Mouse (Mus musculus): ENCODE data around the gene P2rx7. TPM values are rescaled to one million over a fixed set of nuclear protein-coding genes. Genes with fewer than 3 reads are reported as not detected.
"Not testable (repeated sequence)": the region's sequence is repeated elsewhere in the genome, so short reads cannot be mapped to it uniquely, and the experiment has no call there.

Gene P2rx7
- polyA plus RNA-seq, 1 experiment: not detected

DNA sequence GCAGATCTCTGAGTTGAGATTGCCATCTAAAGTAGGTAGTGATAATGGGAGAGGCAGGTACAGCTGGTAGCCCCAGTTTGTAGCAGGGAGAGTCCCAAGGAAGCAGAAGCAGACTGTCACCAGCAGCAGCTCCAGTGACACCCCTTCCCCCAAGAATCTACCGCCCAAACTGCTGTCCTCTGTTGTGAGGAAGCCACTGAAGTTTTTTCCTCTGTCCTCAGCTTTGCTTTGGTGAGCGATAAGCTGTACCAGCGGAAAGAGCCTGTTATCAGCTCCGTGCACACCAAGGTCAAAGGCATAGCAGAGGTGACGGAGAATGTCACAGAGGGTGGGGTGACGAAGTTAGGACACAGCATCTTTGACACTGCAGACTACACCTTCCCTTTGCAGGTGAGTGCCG, 8.8 kb downstream of the P2rx7 start:
- H3K27ac ChIP-seq (ENCODE audit: insufficient read depth, low read depth, low read length): peak overlapping the region; percentile 63
- 80% methylated on average over 7 of the region's 7 CpGs for WGBS
- TF ChIP-seq CTCF (IDR thresholded peaks at IDR 0.05; ENCODE audit: insufficient read depth, low read depth, low read length) (no peak), POLR2A (IDR thresholded peaks at IDR 0.05; ENCODE audit: insufficient read depth, low read depth, low read length) (no peak)
- H3K4me3 ChIP-seq (ENCODE audit: insufficient read depth, low read depth, low read length): no peak overlapping the region
- H3K4me1 ChIP-seq (ENCODE audit: control insufficient read depth, insufficient read depth, low read length): peaks cover 41% of the 10 kb centered on the region

DNA sequence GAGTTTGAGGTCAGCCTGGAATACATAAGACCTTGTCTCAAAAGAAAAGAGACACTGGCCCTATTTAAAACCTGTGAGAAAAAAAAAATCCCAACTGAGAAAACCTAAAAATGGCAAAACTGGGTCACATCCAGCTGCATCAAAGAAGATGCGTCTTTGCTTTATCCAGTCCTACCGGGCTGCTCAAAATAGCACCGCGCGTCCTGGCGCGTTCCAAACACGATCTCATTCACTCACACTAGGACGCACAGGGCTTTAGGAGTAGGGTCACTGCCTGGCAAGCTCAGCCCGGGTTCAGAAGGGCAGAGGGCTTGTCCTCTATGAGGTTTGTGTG, 9.4 kb downstream of the P2rx7 start:
- 18% methylated on average over 10 of the region's 10 CpGs for WGBS
- peaks cover 38% of the 10 kb centered on the region for H3K4me1 ChIP-seq (ENCODE audit: control insufficient read depth, insufficient read depth, low read length)
- TF ChIP-seq POLR2A (IDR thresholded peaks at IDR 0.05; ENCODE audit: insufficient read depth, low read depth, low read length): no peak
- no peak for TF ChIP-seq CTCF (IDR thresholded peaks at IDR 0.05; ENCODE audit: insufficient read depth, low read depth, low read length)
- no peak overlapping the region for H3K4me3 ChIP-seq (ENCODE audit: insufficient read depth, low read depth, low read length)
- H3K27ac ChIP-seq (ENCODE audit: insufficient read depth, low read depth, low read length): peak overlapping the region; percentile 63

DNA sequence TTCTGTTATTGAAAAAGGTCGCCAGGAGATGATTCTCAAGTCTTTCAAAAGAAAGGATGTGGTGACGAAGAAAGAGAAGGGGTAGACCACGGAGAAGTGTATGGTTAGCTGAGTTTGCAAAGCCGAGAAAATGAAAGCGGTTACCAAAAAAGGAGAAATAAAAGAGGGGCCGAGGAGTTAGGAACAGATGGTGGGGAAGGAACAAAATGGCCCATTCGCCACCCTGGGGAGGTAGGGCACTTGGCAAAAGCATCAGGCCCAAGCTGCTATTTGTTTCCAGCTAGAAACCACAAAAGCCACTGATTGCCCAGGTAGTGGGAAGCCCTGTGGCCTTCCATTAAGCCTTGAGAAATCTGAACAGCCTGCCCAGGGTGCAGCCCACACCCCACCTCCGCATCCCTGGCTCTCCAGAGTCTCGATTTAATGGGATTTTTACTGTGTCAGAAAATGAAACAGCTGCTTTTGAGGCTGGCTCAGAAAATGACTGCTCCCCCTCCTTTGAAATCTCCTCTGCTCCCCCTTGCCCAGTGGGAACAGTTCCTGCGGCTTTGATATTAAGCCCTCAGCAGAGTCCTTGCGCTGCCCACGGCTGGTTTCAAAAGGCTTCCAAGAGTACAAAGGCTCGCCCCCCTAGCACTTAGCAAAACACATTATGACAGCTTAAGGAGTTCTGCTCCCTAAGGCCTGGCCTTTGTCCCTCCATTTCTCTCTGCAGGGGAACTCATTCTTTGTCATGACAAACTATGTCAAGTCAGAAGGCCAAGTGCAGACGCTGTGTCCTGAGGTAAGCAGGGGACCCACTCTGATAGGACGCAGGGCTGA, 9.9 kb downstream of the P2rx7 start:
- TF ChIP-seq CTCF (IDR thresholded peaks at IDR 0.05; ENCODE audit: insufficient read depth, low read depth, low read length): no peak
- TF ChIP-seq POLR2A (IDR thresholded peaks at IDR 0.05; ENCODE audit: insufficient read depth, low read depth, low read length): no peak
- no peak overlapping the region for H3K4me3 ChIP-seq (ENCODE audit: insufficient read depth, low read depth, low read length)
- H3K27ac ChIP-seq (ENCODE audit: insufficient read depth, low read depth, low read length): peak overlapping the region; percentile 5
- WGBS: 37% methylated on average over 15 of the region's 15 CpGs
- peaks cover 32% of the 10 kb centered on the region for H3K4me1 ChIP-seq (ENCODE audit: control insufficient read depth, insufficient read depth, low read length)

DNA sequence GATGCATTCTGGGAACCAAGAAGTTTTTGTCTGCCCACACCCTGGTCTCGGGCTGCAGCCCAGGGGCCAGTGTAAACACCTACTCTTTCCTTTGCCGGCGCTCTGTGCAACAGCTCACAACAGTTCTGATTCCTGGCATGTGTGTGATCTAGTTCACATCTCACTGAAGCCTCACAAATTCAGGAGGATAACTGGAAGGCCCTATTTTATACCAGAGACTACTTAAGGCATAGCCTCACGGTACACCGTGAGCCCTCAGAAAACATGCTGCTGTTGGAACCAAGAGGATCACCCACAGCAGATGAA, 10.5 kb downstream of the P2rx7 start:
- H3K27ac ChIP-seq (ENCODE audit: insufficient read depth, low read depth, low read length): no peak overlapping the region
- 66% methylated on average over 5 of the region's 5 CpGs for WGBS
- no peak for TF ChIP-seq CTCF (IDR thresholded peaks at IDR 0.05; ENCODE audit: insufficient read depth, low read depth, low read length)
- no peak for TF ChIP-seq POLR2A (IDR thresholded peaks at IDR 0.05; ENCODE audit: insufficient read depth, low read depth, low read length)
- peaks cover 29% of the 10 kb centered on the region for H3K4me1 ChIP-seq (ENCODE audit: control insufficient read depth, insufficient read depth, low read length)
- H3K4me3 ChIP-seq (ENCODE audit: insufficient read depth, low read depth, low read length): no peak overlapping the region

DNA sequence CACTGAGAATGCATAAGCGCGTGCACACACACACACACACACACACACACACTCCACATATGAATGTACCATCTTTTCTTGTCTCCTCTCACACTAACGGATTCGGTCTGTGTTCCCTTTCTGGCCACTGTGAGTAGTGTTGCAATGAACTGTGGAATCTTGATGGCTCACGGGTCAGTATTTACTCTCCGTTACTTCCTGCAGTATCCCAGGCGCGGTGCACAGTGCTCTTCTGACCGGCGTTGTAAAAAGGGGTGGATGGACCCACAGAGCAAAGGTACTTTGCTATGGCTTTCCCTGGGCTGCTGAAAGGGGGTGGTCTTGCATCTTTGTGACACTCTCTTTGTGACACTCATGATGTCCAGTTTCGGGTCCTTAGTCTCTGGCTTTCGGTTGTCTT, 13.1 kb downstream of the P2rx7 start:
- TF ChIP-seq CTCF (IDR thresholded peaks at IDR 0.05; ENCODE audit: insufficient read depth, low read depth, low read length): no peak
- WGBS: 95% methylated on average over 12 of the region's 12 CpGs
- H3K27ac ChIP-seq (ENCODE audit: insufficient read depth, low read depth, low read length): no peak overlapping the region
- H3K4me1 ChIP-seq (ENCODE audit: control insufficient read depth, insufficient read depth, low read length): peaks cover 19% of the 10 kb centered on the region
- no peak overlapping the region for H3K4me3 ChIP-seq (ENCODE audit: insufficient read depth, low read depth, low read length)

DNA sequence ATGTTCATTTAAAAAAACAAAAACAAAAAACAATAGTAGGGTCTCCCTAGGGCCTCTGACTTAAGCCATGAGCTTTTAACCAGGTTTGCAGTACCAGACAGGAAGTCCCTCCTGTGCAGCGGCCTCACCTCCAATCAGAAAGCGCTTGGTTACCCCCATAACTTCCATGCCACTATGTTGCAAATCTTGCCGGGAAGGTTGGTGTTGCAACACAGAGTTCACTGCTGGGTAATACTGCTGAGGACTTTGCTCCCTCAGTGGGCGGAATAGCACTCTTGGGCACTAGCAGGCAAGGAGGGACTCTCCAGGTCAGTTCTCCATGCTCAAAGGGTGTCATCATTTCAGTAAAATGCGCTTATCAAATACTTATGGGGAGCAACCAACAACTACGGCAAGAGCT, 18.8 kb downstream of the P2rx7 start:
- no peak for TF ChIP-seq POLR2A (IDR thresholded peaks at IDR 0.05; ENCODE audit: insufficient read depth, low read depth, low read length)
- Histone ChIP-seq H3K4me3 (ENCODE audit: insufficient read depth, low read depth, low read length) (no peak overlapping the region), H3K4me1 (ENCODE audit: control insufficient read depth, insufficient read depth, low read length) (no peaks in the 10 kb centered on the region), H3K27ac (ENCODE audit: insufficient read depth, low read depth, low read length) (no peak overlapping the region)
- 98% methylated on average over 6 of the region's 6 CpGs for WGBS

DNA sequence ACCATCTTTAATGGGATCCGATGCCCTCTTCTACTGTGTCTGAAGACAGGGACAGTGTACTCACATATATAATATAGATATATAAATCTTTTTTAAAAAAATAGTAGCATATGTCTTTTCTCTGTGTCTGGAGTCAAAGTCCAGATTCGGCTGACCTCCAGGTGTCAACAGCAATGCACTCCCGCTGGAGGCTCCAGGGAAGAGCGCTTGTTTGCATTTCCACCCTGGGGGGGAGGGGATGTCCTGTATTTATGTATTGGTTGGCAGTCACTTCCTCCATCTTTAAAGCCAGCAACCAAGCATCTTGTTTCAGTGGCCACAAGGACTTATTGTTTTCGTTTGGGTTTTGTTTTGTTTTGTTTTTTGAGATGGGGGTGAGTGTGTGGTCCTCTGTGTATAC, 21.3 kb downstream of the P2rx7 start:
- no peaks in the 10 kb centered on the region for H3K4me1 ChIP-seq (ENCODE audit: control insufficient read depth, insufficient read depth, low read length)
- no peak overlapping the region for H3K27ac ChIP-seq (ENCODE audit: insufficient read depth, low read depth, low read length)
- WGBS: 85% methylated on average over 5 of the region's 5 CpGs
- no peak overlapping the region for H3K4me3 ChIP-seq (ENCODE audit: insufficient read depth, low read depth, low read length)
- TF ChIP-seq CTCF (IDR thresholded peaks at IDR 0.05; ENCODE audit: insufficient read depth, low read depth, low read length) (no peak), POLR2A (IDR thresholded peaks at IDR 0.05; ENCODE audit: insufficient read depth, low read depth, low read length) (no peak)

DNA sequence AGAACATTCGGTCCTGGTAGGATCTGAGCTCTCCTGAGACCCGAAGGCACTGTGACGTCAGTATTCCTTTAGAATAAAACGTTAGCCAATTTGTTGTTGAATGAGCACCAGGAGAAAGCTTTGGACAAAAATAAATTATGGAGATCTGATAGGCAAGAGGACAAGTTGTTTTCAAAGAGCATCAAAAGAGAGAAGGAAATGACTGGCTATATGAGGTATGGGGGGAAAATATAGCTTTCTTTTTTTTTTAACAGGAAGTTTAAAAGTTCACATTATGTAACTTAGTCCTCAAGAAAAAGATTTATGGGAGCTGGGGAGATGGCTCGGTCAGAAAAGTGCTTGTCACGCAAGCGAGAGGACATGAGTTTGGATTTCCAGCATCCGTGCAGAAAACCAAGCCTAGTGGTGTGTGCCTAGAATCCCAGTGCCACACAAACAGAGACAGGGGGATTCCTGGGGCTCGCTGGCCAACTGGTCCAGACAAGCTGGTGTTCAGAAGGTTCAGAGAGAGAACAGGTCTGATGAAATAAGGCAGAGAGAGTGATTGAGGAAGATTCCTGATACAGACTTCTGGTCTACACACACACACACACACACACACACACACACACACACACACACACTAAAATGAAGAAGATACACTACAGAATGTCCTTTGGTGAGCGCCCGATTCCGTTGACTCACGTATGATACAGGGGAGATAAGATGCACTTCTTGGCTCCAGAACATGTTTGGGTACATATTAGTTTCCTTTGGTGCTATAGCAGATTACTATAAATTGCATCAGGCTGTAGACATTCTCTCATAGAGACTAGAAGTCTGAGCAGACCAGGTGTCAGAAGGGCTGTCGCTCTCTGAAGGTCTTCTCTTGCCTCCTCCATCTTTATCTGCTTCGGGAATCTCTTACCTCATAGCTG, 25.5 kb downstream of the P2rx7 start:
- no peak overlapping the region for H3K4me3 ChIP-seq (ENCODE audit: insufficient read depth, low read depth, low read length)
- H3K27ac ChIP-seq (ENCODE audit: insufficient read depth, low read depth, low read length): no peak overlapping the region
- TF ChIP-seq POLR2A (IDR thresholded peaks at IDR 0.05; ENCODE audit: insufficient read depth, low read depth, low read length) (no peak), CTCF (IDR thresholded peaks at IDR 0.05; ENCODE audit: insufficient read depth, low read depth, low read length) (no peak)
- H3K4me1 ChIP-seq (ENCODE audit: control insufficient read depth, insufficient read depth, low read length): no peaks in the 10 kb centered on the region
- 87% methylated on average over 15 of the region's 15 CpGs for WGBS

DNA sequence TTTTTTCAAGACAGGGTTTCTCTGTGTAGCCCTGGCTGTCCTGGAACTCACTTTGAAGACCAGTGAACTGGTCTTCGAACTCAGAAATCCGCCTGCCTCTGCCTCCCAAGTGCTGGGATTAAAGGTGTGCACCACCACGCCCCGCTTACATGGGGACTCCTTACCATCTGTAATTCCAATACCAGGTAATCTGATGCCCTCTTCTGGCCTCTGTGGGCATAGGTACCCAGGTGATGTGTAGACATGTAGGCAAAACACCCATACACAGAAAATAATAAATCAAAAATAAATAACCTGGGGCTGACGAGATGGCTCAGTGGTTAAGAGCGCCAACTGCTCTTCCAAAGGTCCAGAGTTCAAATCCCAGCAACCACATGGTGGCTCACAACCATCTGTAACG, 27.9 kb downstream of the P2rx7 start:
- not testable (repeated sequence) for H3K4me1 ChIP-seq (ENCODE audit: control insufficient read depth, insufficient read depth, low read length); H3K27ac ChIP-seq (ENCODE audit: insufficient read depth, low read depth, low read length); H3K4me3 ChIP-seq (ENCODE audit: insufficient read depth, low read depth, low read length)
- WGBS: 88% methylated on average over 7 of the region's 7 CpGs

Measured in olfactory bulb, adult 2 months (tissue).